Mouse (Mus musculus): ENCODE data around the gene Dapk3.
"Not testable (repeated sequence)": the region's sequence is repeated elsewhere in the genome, so short reads cannot be mapped to it uniquely, and the experiment has no call there.

Gene Dapk3

DNA sequence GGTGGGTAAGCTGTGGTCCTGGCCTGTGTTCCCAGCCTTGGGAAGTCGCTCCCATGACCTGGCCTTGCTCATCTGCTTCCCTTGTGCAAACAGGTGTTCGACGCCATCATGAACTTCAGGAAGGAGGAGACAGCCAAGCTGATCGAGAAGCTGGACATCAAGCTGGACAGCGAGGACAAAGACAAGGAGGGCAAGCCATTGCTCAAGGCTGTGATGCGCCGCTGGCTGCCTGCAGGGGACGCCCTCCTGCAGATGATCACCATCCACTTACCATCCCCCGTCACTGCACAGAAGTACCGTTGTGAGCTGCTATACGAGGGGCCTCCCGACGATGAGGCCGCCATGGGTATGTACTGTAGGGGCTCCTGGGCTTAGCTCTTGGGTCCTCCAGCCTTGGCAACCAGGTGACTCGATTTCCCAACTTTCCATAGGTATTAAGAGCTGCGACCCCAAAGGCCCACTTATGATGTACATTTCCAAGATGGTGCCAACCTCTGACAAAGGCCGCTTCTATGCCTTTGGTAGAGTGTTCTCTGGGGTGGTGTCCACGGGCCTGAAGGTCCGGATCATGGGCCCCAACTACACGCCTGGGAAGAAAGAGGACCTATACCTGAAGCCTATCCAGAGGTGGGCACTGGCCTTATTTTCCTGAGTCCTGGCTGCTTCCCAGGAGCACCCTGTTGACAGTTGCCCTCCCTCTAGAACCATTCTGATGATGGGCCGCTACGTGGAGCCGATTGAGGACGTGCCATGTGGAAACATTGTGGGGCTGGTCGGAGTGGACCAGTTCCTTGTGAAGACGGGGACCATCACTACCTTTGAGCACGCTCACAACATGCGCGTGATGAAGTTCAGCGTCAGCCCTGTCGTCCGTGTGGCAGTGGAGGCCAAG lies 3.1 kb upstream of the Dapk3 start:
- no peak for DNase-seq

DNA sequence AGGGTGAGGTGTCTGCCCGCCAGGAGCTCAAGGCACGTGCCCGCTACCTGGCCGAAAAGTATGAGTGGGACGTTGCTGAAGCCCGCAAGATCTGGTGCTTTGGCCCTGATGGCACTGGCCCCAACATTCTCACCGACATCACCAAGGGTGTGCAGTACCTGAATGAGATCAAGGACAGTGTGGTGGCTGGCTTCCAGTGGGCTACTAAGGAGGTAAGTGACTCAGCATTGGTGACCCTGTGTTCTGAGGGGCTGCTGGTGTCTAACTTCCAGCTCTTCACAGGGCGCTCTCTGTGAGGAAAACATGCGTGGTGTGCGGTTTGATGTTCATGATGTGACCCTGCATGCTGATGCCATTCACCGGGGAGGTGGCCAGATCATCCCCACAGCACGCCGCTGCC lies 1.9 kb upstream of the Dapk3 start:
- no peak for DNase-seq

DNA sequence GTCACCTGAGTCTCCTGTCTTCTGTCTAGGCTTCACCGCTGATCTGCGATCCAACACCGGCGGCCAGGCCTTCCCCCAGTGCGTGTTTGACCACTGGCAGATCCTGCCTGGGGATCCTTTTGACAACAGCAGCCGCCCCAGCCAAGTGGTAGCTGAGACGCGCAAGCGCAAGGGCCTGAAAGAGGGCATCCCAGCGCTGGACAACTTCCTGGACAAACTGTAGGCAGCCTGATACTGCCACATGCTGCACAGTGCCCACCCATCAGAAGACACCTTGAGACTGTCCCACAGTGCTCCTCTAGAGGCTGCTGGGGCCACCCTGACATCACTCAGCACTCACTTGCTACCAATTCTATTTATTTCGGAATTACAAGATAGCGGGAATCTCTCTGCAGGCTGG lies 945 bp upstream of the Dapk3 start:
- DNase-seq, result not testable (repeated sequence)

DNA sequence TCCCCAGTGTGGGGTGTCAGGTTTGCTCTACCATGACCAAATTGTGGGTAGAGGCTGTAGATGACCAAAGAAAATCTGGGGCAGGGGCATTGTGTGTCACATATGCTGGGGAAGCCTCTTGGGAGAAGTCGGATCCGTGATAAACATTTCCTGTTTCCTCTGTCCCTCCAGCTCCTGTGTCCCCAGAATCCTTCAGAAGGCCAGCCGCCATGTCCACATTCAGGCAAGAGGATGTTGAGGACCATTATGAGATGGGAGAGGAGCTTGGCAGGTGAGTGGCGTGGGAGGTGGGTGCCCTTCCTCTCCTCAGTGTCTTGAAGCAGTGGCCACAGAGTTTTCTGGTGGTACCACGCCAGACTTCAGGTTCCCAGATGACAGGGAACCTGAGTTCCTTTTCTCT lies 1.0 kb downstream of the Dapk3 start, which contains the start of gene 4930442H23Rik:
4930442H23Rik (minus strand) TSS at position 45 of the 400 bp plus-strand sequence.
- DNase-seq, result no peak

DNA sequence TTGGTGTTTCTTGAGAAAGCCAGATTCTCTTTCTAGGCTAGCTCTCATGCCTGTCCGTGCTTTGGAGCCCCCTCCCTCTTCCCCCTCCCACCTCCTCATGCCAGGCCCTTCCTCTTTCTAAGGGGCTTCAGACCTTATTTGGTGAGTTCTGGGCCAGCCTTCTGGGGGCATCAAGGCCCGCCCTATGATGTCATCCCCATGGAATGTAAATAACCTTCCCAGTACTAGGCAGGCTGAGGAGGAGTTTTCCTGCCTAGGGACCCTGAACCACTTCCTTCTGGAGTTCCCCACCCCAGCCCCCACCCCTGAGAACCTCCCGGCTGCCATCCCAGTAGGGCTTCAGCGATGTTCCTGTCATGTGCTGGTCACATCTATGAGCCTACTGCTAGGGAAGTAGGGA lies 2.0 kb downstream of the Dapk3 start:
- peak in 1 of 2 experiments; percentile 75 for DNase-seq

DNA sequence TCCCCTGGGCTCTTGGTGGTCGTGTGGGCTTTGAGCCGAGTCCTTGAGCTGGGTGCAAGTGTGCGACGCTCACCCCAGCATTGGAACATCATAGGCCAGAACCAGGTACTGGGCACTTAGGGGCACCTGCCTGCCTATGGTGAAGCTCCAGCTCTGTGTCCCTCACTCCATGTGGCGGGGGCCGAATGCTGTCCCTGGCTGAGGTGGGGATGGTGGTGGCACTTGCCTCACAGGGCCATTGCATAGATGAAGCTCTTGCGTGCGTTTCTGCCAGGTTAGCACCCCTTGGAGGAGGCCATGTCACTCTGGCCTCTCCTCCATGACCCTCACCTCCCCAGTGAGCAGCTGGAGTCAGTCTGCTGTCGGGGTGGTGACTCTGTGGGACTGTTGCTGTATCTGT lies 4.4 kb downstream of the Dapk3 start:
- DNase-seq, result no peak

DNA sequence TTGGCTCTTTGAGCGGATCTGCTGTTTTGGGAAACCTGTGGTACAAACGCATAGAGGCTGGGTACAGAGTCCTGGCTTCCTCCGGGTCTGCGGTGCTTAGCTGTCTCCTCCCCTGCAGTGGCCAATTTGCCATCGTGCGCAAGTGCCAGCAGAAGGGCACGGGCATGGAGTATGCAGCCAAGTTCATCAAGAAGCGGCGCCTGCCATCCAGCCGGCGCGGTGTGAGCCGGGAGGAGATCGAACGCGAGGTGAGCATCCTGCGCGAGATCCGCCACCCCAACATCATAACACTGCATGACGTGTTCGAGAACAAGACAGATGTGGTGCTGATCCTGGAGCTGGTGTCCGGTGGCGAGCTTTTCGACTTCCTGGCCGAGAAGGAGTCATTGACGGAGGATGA lies 7.0 kb downstream of the Dapk3 start:
- no peak for DNase-seq

DNA sequence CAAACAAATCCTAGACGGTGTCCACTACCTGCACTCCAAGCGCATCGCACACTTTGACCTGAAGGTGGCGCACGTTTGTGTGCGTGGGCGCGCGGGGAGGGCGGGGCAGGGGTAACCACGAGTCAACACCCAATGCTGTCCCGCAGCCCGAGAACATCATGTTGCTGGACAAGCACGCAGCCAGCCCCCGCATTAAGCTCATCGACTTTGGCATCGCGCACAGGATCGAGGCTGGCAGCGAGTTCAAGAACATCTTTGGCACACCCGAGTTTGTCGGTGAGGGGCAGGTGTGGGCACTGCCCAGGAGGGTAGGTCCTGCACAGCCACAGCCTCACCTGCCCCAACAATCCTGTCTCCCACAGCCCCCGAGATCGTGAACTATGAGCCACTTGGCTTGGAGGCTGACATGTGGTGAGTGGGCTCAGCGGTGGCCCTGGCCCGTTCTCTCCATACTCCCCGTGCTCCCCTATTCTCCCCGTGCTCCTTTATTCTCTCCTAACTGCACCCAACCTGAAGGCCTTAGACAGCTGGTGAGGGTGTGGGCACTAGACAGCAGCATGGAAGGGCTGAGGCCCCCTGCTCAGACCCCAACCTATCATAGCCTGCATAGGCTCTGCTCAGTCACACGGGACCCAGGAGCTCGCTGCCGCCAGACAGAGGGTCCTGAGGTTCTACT lies 7.6 kb downstream of the Dapk3 start:
- DNase-seq, result peak; percentile 19 to 21

DNA sequence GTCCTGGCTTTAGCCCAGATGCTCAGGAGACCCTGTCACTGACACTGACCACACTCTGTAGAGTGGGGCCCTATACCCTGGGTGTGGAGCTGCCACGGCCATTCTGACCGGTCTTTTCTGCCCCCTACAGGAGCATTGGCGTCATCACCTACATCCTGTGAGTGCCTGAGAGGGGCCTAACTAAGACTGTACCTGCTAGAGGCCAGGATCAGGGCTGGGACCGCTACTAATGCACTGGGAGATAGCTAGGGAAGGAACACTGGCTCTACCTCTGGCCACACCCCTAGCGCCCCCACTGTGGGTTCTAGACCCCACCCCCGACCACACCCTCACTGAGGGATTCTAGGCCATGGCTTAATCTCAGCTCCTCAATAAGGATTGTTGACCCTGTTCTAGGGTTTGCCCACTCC lies 8.1 kb downstream of the Dapk3 start:
- DNase-seq, result no peak

DNA sequence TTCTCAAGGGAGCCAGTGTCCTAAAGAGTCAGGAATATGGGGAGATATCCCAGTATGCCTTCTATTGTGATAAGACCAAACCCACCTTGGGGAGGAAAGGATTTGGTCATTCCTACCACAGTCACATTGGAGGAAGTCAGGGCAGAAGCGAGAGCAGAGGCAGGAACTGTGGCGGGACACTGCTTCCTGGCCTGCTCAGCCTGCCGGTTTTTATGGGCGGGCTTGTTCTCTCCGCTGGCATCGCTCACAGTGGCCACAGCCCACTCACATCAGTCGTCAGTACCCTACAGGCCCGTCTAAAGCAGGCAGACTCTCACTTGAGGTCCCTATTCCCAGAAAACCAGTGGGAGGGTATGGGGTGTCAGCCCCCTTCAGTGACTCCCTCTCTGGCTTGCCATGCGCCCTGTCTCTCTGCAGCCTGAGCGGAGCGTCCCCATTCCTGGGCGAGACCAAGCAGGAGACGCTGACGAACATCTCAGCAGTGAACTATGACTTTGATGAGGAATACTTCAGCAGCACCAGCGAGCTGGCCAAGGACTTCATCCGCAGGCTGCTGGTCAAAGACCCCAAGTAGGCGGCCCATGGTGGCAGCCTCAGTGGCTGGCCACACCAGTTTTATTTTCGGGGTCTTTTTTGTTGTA lies 8.7 kb downstream of the Dapk3 start:
- DNase-seq, result peak; percentile 18 to 20

DNA sequence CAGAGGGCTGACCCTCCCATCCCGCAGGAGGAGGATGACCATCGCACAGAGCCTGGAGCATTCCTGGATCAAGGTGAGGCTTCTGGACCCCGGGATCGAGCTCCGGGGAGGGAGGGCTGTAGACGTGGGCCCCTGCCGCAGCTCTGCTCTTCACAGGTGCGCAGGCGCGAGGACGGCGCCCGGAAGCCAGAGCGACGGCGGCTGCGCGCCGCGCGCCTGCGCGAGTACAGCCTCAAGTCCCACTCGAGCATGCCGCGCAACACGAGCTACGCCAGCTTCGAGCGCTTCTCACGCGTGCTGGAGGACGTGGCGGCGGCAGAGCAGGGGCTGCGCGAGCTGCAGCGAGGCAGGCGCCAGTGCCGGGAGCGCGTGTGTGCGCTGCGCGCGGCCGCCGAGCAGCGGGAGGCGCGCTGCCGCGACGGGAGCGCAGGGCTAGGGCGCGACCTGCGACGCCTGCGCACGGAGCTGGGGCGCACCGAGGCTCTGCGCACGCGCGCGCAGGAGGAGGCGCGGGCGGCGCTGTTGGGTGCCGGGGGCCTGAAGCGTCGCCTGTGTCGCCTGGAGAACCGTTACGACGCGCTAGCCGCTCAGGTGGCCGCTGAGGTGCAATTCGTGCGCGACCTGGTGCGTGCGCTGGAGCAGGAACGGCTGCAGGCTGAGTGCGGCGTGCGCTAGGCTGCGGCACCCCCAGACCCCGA lies 9.6 kb downstream of the Dapk3 start:
- DNase-seq, result peak; percentile 82 to 84

DNA sequence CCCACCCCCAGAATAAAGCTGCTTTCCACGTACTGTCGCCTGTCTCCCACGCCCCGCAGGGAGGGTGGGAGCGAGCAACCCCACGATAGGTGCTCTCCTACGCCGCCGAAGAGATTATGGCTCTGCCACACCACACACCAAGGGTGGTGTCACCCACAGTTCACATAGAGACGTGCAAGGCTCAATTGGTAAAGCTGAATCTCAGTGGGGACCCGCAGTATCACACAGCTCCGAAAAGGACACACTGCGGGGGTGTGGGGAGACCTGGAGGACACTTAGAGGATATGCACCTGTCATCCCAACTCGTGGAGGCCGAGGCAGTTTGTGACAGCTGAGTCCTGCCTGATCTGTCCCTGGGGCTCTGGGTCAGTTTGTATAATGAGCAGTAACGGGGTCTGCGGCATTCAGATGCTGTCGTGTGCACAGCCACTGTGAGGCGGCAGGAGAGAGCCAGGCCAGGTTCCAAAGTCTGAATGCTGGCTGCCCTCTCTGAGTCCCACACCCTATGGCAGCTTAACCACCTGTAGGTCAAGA lies 10.2 kb downstream of the Dapk3 start:
- peak; percentile 21 to 38 for DNase-seq

DNA sequence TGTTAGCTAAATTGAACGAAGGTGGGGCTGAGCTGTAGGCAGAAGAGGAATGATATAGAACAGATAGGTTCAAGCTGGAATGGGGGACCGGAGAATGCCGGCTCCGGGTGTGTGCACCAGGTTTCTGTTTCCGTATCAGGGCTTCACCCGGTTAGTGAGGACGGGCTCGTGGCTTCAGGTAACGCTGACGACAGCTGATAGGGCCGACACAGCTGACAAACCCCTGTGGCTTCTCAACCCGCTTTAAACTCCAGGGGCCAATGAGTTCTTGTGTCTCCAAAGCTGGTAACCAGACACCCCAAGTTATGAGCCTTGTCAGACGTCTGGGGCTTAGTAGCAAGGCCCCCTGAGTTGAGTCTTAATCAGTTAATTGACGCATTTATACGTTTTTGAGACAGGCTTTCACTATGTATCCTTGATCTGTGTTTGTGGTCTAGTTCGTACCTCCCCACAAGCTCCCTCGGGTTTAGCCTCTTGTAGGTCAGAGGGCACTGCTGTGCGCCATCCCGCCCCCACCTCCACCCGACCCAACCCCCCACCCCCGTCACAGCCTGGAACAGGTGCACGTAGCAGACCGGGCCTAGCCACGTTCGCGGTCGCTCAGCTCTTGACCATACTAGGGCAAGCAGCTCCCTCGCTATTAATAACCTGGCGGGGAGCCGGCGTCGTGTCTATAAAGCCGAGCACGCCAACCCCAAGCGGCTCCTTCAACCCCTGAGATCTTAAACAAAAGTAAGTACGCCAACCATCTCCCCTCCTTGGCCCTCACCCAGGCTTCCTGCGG lies 11.4 kb downstream of the Dapk3 start:
- DNase-seq, result peak; percentile 66 to 68

DNA sequence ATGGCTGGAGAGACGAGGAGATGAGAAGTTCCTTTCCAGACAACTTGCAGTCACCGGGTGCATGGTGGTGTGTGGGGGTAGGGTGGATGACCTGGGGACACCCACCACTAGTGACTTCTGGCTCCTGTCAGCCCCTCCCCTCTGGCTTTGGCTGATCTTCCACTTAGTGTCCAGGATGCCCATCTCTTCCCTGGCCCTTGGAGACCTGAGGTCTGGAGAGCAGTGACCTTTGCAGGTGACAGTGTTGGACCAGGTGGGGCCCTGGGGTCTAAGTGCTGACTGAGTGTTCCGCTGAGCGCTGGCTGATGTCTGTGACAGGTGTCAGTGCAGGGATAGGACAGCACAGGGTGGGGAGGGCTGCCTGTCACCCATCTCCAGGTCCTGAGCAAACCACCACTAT lies 12.5 kb downstream of the Dapk3 start:
- DNase-seq, result no peak

DNA sequence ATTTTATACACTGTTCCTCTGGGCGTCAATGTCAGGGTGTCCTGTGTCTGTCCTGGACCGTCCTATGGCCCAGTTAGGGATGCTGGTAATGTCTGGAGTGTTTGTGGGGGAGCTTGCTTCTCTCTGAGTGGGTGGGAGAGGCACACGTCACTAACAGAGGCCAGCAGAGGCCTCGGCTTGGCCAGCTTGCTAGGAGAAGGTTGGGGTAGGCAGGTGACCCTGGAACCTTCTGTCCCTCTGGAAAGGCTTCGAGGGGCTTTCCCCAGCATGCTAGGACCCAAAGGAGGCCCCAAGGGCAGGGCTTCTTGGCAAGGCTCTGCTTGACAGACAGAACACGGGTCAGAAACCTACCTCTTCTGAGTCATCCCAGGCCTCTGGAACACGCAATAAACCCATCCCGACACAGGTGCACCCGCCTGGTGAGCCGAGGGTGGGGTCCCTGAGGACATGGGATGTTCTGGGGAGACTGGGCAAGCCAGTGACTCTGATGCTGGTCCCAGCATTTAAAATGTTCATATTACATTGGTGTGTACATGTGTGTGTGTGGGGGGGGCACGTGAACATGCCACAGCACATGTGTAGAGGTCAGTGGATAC lies 13.8 kb downstream of the Dapk3 start:
- DNase-seq, result no peak

DNA sequence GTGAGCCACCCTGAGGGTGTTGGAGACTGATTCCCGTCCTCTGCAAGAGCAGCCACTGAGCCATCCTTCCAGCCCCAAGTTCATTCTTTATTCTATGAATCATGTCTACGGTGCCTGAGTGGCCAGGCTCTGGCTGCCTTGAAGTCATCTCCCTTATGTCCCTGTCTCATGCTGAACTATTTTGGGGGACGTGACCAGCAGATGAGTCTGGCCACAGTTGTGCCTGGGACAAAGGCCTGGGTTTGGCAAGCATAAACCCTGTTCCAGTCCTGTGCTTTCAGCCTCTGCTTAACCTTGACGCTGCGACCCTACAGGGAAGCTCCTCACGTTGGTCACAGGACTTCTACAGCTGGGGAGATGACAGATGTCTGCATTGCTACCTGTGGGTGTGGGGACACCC lies 14.5 kb downstream of the Dapk3 start:
- DNase-seq, result no peak

DNA sequence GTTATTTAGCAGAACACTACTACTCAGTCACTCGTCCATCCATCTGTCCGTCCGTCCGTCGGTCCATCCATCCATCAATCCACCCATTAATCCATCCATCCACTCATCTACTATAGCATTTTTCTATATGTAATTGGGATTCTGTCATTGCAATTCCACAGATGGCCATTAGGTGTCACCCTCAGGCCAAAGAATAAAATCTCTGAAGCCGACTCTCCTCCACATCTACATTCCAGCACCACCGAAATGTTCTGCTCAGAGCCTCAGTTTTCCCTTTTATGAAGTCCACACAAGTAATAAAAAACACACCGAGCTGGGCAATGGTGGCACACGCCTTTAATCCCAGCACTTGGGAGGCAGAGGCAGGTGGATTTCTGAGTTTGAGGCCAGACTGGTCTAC lies 15.4 kb downstream of the Dapk3 start:
- DNase-seq, result peak; percentile 37 to 64

DNA sequence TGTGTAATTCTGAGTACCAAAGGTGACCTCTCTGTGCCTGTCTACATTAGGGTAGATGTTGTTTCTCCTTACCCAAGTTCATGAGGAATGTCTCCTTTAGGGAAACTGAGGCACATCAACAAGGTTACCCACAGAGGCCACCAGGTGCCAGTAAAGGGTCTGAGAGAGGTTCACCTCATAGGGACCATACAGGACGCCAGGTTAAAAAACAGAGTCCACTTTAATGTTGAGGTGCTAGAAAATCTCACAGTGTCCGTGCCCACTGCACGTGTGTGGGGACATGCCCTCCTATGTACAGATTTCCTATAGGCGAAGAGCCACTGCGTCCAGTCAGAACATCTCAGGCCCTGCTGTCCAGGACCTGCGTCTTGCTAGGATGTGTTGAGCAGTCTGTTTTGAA lies 16.2 kb downstream of the Dapk3 start:
- DNase-seq, result no peak

DNA sequence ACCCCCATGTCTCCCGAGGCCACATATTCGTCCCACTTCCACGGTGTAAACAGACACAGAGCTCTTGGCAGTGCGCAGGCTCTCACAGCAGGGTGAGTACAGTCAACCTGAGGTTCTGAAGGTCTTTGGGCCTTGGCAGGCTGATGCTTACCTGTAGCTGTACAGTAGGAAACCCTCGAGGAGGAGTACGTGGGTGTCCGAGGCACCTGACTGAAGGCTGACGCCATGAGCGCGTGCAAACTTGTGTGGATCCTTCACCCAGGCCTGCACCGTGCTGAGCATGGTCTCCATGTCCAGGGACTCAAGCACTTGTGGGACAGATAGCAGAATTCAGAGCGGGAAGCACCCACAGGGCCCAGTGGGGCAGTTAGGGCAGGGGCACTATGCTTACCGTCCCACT lies 17.3 kb downstream of the Dapk3 start:
- DNase-seq, result no peak

DNA sequence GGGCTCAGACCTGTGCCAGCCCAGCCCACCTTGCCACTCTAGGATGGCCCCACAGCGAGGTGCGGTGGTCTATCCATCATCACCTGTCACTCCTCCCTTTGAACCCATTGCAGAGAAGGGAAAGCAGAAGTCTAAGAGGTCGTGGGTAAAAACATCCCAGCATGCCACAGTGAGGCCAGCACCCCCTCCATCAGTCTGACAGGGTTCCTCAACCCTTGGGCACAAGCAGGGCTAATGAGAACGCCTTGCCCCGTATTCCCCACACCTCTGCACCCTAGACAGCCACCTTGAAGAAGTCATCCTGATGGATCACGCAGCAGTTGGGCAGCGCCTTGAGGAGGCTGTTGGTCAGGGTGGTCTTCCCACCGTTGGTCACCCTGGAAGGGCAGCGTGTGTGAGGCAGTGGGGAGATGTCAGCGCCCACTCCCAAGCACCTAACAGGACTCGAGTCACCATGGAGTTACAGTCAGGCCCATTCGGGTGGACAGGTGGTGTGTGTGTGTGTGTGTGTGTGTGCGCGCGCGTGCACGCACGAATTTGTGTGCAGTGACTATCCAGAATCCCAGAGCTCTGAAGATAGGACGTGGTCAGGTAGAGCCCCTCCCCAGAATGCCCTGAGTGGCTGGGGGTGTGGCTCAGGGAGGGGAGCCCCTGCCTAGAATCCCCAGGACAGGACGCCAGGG lies 17.9 kb downstream of the Dapk3 start:
- no peak for DNase-seq
